Mouse (Mus musculus) limb, embryonic 14.5 days (tissue): ENCODE measurements around the gene Tmem117. TPM values are rescaled to one million over a fixed set of nuclear protein-coding genes. Genes with fewer than 3 reads are reported as not detected.

Experiments used
- ATAC-seq: fragments of 200-750 bp; cut with Nextera tagmentation; 2 replicates; pipeline ENCODE4 v1.8.0; 2017; ENCODE audit warnings: low read depth, moderate number of reproducible peaks, moderate TSS enrichment; ENCODE audit not compliant: low FRiP score
- DNase-seq: peaks from one replicate; pipeline ENCODE4 v3.0.0-alpha.2; 2015; ENCODE audit warnings: low spot score
- H3K27ac ChIP-seq: fragments of 300-500 bp; sonication (generic); replicated peaks from 2 replicates; pipeline ENCODE4 v1.5.1; 2014; ENCODE audit warnings: low read depth, mild to moderate bottlenecking, low read length, moderate library complexity, mixed read lengths
- H3K27me3 ChIP-seq: fragments of 300-500 bp; sonication (generic); 2 replicates; pipeline ENCODE4 v1.6.1; 2014; ENCODE audit warnings: low read length, mixed read lengths; ENCODE audit not compliant: control insufficient read depth, insufficient read depth
- H3K36me3 ChIP-seq: fragments of 300-500 bp; sonication (generic); 2 replicates; pipeline ENCODE4 v1.6.1; 2014; ENCODE audit warnings: mild to moderate bottlenecking, low read length, moderate library complexity, mixed read lengths; ENCODE audit not compliant: control insufficient read depth, insufficient read depth
- H3K4me1 ChIP-seq: fragments of 300-500 bp; sonication (generic); 2 replicates; pipeline ENCODE4 v1.6.1; 2014; ENCODE audit warnings: antibody characterized with exemption, low read length, mixed read lengths; ENCODE audit not compliant: control insufficient read depth, insufficient read depth
- H3K4me2 ChIP-seq: fragments of 300-500 bp; sonication (generic); replicated peaks from 2 replicates; pipeline ENCODE4 v1.6.1; 2014; ENCODE audit warnings: low read depth, mild to moderate bottlenecking, low read length, moderate library complexity; ENCODE audit not compliant: severe bottlenecking
- H3K4me3 ChIP-seq: fragments of 300-500 bp; sonication (generic); replicated peaks from 2 replicates; pipeline ENCODE4 v1.5.1; 2014; ENCODE audit warnings: low read length
- H3K9ac ChIP-seq: fragments of 300-500 bp; sonication (generic); 2 replicates; pipeline ENCODE4 v1.6.1; 2014; ENCODE audit warnings: mild to moderate bottlenecking, low read depth, low read length, moderate library complexity; ENCODE audit not compliant: severe bottlenecking
- H3K9me3 ChIP-seq: fragments of 300-500 bp; sonication (generic); 2 replicates; pipeline ENCODE4 v1.6.1; 2016; ENCODE audit warnings: low read length; ENCODE audit not compliant: control insufficient read depth
- POLR2A ChIP-seq: fragments of 200-500 bp; IDR thresholded peaks from 2 replicates; pipeline ENCODE4 v1.8.0; 2012; ENCODE audit warnings: inconsistent platforms, mild to moderate bottlenecking, moderate library complexity, borderline replicate concordance; ENCODE audit not compliant: insufficient read depth, insufficient read length; ENCODE audit errors: extremely low read depth
- WGBS: fragments of 180-500 bp; shearing (Covaris S2); extraction: QIAGEN DNeasy Blood & Tissue Kit; methylation state at CpG from one replicate; pipeline ENCODE4 v1.1.7; 2014; 5-methylcytosine and 5-hydroxymethylcytosine counted together
- polyA plus RNA-seq, 2 experiments: library from polyadenylated mRNA; depleted of rRNA in 1 of 2; stranded (reverse) in 1 of 2; unstranded in 1 of 2; fragments of >200 nt; fragmentation: Nextera tagmentation in 1 of 2; extraction: Ambion mirVana in 1 of 2; gene quantifications; 2 replicates each; pipeline versions ENCODE4 v1.2.1 to v1.2.3; 2012 to 2014

The Tmem117 gene
- polyA plus RNA-seq, 2 experiments = 1.9 to 5.9 TPM

DNA sequence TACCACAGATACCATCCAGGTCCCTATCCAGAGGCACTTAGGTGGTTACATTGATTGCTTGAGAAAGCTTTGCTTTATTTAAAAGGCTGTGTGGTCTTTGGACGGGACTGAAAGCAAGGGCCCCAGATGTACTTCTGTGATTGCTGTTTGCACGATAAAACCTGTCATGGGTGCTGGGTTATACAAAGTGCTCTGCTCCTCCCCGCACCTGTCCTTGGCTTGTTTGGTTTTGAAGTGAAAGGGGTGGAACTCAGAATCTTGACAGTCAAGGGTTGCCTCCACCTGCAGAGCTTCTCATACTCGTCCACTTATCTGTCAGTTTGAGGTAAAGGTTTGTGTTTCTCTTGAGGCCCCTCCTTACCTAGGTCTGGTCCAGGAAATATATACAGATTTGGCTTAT is 1.5 kb downstream of the Tmem117 start:
- Histone ChIP-seq H3K27ac (no peak overlapping the region), H3K4me3 (no peak overlapping the region), H3K4me1 (no peaks in the 10 kb centered on the region), H3K4me2 (no peak overlapping the region), H3K36me3 (no peaks in the 10 kb centered on the region), H3K27me3 (peaks cover 6% of the 10 kb centered on the region), H3K9ac (no peak overlapping the region), H3K9me3 (no peaks in the 10 kb centered on the region)
- ATAC-seq (no peak), DNase-seq (no peak)
- no peak for TF ChIP-seq POLR2A
- 80% methylated on average over 4 of the region's 4 CpGs for WGBS

DNA sequence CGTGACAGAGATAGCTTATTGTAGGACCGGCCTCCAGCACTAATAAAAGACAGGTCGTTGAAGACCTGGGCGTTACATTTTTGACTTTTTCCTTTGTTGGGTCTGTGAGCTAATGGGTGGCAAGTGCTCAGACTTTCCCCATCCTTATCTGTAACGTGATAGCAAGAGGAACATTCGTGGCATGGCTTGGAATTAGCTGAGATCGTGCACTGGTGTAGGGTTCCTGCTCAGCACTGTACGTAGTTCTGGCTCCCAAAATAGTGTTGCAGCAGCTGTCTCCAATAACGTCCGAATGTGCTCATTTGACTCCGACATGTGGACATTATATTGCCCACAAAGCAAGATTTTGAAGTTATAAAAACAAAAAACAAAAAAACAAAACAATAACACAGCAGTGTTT is 5.5 kb downstream of the Tmem117 start:
- Histone ChIP-seq H3K9me3 (no peaks in the 10 kb centered on the region), H3K4me3 (no peak overlapping the region), H3K4me1 (no peaks in the 10 kb centered on the region), H3K9ac (no peak overlapping the region), H3K4me2 (no peak overlapping the region), H3K27ac (no peak overlapping the region), H3K27me3 (peaks cover 6% of the 10 kb centered on the region), H3K36me3 (no peaks in the 10 kb centered on the region)
- no peak for TF ChIP-seq POLR2A
- no peak for ATAC-seq
- DNase-seq = no peak
- 58% methylated on average over 11 of the region's 11 CpGs for WGBS

DNA sequence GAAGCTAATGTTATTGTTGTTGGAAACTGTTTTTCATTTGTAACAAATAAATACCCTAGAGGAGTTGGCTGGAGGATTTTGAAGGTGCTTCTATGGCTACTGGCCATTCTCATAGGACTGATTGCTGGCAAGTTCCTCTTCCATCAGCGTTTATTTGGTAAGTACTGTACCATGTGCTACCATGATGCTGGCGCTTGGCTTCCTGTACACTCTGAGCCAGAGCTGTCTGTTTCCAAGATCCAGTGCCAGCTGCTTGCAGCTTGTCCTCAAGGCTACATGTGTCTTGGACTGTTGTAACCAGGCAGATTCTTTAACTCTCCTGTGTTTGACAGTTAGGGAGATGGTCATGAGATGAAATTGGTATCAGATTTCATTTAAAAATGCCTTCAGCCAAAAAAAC is 9.2 kb downstream of the Tmem117 start:
- H3K36me3 ChIP-seq = no peaks in the 10 kb centered on the region
- H3K27me3 ChIP-seq = no peaks in the 10 kb centered on the region
- DNase-seq = no peak
- no peaks in the 10 kb centered on the region for H3K4me1 ChIP-seq
- H3K9me3 ChIP-seq = no peaks in the 10 kb centered on the region
- no peak overlapping the region for H3K4me3 ChIP-seq
- no peak overlapping the region for H3K27ac ChIP-seq
- TF ChIP-seq POLR2A = no peak
- H3K9ac ChIP-seq = no peak overlapping the region
- no peak for ATAC-seq
- no peak overlapping the region for H3K4me2 ChIP-seq
- 91% methylated on average over 2 of the region's 2 CpGs for WGBS

DNA sequence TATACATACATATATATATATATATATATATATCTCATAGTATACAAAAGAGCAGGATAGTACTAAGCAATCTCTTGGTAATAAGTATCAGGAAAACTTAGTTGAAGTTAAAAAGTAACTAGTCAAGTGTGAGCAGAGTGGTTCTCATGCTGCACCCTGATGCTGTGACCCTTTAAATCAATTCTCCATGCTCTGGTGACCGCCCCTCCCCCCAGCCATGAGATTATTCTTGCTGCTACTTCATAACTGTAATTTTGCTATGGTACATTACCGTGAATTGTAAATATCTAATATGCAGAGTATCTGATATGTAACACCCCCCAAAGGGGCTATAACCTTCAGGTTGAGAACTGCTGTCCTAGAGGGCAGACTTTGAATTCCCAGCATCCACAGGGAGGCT is 10.1 kb downstream of the Tmem117 start:
- no peak for ATAC-seq
- 89% methylated on average over 2 of the region's 2 CpGs for WGBS
- no peak for TF ChIP-seq POLR2A
- Histone ChIP-seq H3K27ac (no peak overlapping the region), H3K36me3 (no peaks in the 10 kb centered on the region), H3K9me3 (no peaks in the 10 kb centered on the region), H3K9ac (no peak overlapping the region), H3K4me3 (no peak overlapping the region), H3K27me3 (no peaks in the 10 kb centered on the region), H3K4me2 (no peak overlapping the region), H3K4me1 (no peaks in the 10 kb centered on the region)
- DNase-seq = no peak

DNA sequence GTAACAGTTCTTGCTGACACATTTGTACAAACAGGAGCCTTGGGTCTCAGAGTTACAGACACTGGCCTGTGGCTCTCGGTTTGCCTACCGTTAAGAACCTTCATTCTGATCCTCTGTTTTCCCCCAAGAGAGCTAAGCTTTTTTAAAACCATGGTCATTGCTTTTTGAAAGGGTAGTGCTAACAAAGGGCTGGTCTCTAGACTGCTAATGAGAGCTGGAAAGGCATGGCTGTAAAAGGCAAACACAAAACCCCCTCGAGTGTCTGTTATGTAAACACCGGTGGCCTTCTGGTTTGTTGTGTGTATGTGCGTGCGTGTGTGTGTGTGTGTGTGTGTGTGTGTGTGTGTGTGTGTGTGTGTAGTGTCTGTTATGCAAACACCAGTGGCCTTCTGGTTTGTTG is 17.0 kb downstream of the Tmem117 start:
- no peaks in the 10 kb centered on the region for H3K4me1 ChIP-seq
- TF ChIP-seq POLR2A = no peak
- no peak overlapping the region for H3K27ac ChIP-seq
- H3K36me3 ChIP-seq = no peaks in the 10 kb centered on the region
- ATAC-seq (no peak), DNase-seq (no peak)
- no peaks in the 10 kb centered on the region for H3K27me3 ChIP-seq
- H3K9ac ChIP-seq = no peak overlapping the region
- no peak overlapping the region for H3K4me2 ChIP-seq
- 58% methylated on average over 6 of the region's 6 CpGs for WGBS
- no peaks in the 10 kb centered on the region for H3K9me3 ChIP-seq
- no peak overlapping the region for H3K4me3 ChIP-seq

DNA sequence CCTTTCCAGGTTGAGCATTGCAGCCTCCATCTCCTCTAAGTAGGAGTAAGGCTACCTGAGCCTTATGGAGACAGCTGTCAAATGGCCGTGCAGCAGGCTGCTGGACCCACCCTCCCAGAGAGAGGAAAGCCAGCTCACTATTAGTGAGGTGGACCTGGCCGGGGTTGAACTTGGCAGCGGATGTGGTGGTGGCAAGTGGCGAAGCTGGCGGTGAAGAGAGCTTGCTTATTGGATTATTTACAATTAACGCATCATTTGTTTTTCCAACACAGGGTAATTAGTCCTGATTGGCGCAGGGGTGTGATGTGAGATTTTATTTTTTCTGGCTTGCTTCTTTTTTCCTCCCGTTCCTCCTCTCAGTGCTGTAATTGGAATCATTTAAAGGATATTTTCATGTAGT is 19.4 kb downstream of the Tmem117 start:
- H3K4me3 ChIP-seq = no peak overlapping the region
- H3K9ac ChIP-seq = no peak overlapping the region
- H3K9me3 ChIP-seq = no peaks in the 10 kb centered on the region
- ATAC-seq = no peak
- DNase-seq = no peak
- H3K27ac ChIP-seq = no peak overlapping the region
- H3K27me3 ChIP-seq = no peaks in the 10 kb centered on the region
- H3K4me1 ChIP-seq = no peaks in the 10 kb centered on the region
- no peak overlapping the region for H3K4me2 ChIP-seq
- H3K36me3 ChIP-seq = no peaks in the 10 kb centered on the region
- no peak for TF ChIP-seq POLR2A
- 72% methylated on average over 8 of the region's 8 CpGs for WGBS
